Mouse (Mus musculus) C2C12 (cell line): ENCODE measurements around the gene Psma1. TPM values are rescaled to one million over a fixed set of nuclear protein-coding genes. Genes with fewer than 3 reads are reported as not detected.

ENCODE experiments used
- H3K27me3 ChIP-seq: one replicate; pipeline ENCODE4 v1.6.1; 2011; ENCODE audit not compliant: control insufficient read depth, insufficient read depth, insufficient read length
- H3K36me3 ChIP-seq: one replicate; pipeline ENCODE4 v1.6.1; 2011; ENCODE audit not compliant: control insufficient read depth, insufficient read depth
- H3K4me3 ChIP-seq: one replicate; pipeline ENCODE4 v1.5.1; 2011; ENCODE audit warnings: mild to moderate bottlenecking, control low read depth; ENCODE audit not compliant: poor library complexity, insufficient read depth, severe bottlenecking
- H3K79me2 ChIP-seq: one replicate; pipeline ENCODE4 v1.6.1; 2011; ENCODE audit not compliant: control insufficient read depth, insufficient read depth
- H3K79me3 ChIP-seq: one replicate; pipeline ENCODE4 v1.6.1; 2011; ENCODE audit warnings: low read depth, control low read depth
- H3ac ChIP-seq: one replicate; pipeline ENCODE3; 2011; ENCODE audit warnings: low read depth; ENCODE audit not compliant: control insufficient read depth, insufficient read length
- CEBPB ChIP-seq: IDR thresholded peaks from one replicate; pipeline ENCODE4 v1.6.1; 2011; ENCODE audit warnings: low read depth, mild to moderate bottlenecking, control low read depth, moderate library complexity
- CTCF ChIP-seq: IDR thresholded peaks from one replicate; pipeline ENCODE4 v1.5.1; 2011; ENCODE audit not compliant: control insufficient read depth, insufficient read depth, insufficient read length
- FOSL1 ChIP-seq: IDR thresholded peaks from one replicate; pipeline ENCODE4 v1.8.0; 2011; ENCODE audit warnings: mild to moderate bottlenecking, low read length; ENCODE audit not compliant: poor library complexity, insufficient read depth, severe bottlenecking
- MAX ChIP-seq: IDR thresholded peaks from one replicate; pipeline ENCODE4 v1.6.1; 2011; ENCODE audit warnings: mild to moderate bottlenecking, control low read depth
- MYOD1 ChIP-seq: IDR thresholded peaks from one replicate; pipeline ENCODE4 v1.6.1; 2011; ENCODE audit warnings: low read depth; ENCODE audit not compliant: control insufficient read depth, insufficient read length
- MYOG ChIP-seq: IDR thresholded peaks from one replicate; pipeline ENCODE4 v1.6.1; 2011; ENCODE audit not compliant: control insufficient read depth, insufficient read length; ENCODE audit errors: extremely low read depth
- USF1 ChIP-seq: IDR thresholded peaks from one replicate; pipeline ENCODE4 v1.6.1; 2011; ENCODE audit warnings: low read depth, mild to moderate bottlenecking, control low read depth, moderate library complexity
- polyA plus RNA-seq: library from polyadenylated mRNA; unstranded; fragments of >200 nt; fragmentation: generic; extraction: Trizol; gene quantifications from one replicate; pipeline ENCODE4 v1.2.1, GENCODE M21; 2012; ENCODE audit warnings: missing spikeins

Psma1 gene
- polyA plus RNA-seq, 1 experiment, result 163 TPM

DNA sequence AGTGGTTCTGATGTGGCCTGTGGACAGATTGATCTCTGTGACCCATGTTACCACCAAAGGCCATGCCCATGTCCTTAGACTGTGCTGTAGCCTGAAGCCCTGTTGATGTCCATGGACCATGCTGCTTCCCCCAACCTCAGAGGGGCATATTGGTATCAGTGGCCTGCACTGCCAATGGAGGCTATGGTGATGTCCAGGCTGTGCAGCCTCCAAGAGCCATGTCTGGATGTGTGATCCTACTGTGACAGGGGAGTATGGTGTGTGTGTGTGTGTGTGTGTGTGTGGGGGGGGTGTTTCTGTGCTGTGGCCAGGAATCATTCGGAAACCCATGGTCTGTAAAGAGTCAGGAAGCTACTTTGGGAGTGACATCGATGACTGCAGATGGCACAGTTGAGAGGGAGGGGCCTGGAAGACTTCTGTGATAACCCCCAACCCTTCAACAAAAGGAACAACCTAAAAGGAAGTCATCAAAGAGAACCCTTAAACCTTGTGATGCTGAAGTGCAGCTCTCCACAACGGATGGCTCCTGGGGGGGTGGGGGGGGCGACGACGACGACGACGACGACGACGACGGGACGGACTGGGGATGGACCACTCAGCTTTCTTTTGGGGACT, 8.5 kb upstream of the Psma1 start:
- no peak for TF ChIP-seq MAX
- TF ChIP-seq USF1, result no peak
- TF ChIP-seq CTCF, result no peak
- TF ChIP-seq MYOD1, result no peak
- TF ChIP-seq FOSL1, result no peak
- no peak for TF ChIP-seq MYOG
- TF ChIP-seq CEBPB, result no peak
- no peaks in the 10 kb centered on the region for H3K79me3 ChIP-seq

DNA sequence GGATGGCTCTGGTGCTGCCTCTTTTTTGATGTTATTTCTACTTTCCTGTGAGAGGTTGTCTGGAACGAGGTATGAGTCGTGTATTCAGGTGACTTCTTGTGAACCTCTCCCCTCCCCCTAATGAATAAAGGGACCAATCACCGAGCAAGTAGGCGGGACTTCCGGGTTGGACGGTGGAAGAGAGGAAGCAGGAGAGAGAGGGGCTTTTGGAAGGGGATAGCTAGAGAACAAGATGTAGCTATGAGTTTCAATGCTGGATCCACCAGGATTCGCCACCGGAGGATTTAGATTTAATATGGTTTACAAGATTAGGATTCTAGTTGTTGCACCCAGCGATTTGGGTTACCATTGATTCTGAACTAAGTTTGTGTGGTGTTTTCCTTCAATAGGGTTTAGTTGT, 7.1 kb upstream of the Psma1 start:
- no peaks in the 10 kb centered on the region for H3K36me3 ChIP-seq
- H3K79me2 ChIP-seq, result no peaks in the 10 kb centered on the region
- no peak overlapping the region for H3K4me3 ChIP-seq
- no peaks in the 10 kb centered on the region for H3K79me3 ChIP-seq
- no peaks in the 10 kb centered on the region for H3K27me3 ChIP-seq
- H3ac ChIP-seq, result no peak overlapping the region
- TF ChIP-seq MYOG, result no peak
- no peak for TF ChIP-seq CTCF
- TF ChIP-seq MAX, result no peak
- TF ChIP-seq CEBPB, result no peak
- no peak for TF ChIP-seq FOSL1
- no peak for TF ChIP-seq MYOD1
- no peak for TF ChIP-seq USF1

More for the DNA sequence above, 8.5 kb upstream of the Psma1 start:
- Histone ChIP-seq H3K27me3 (no peaks in the 10 kb centered on the region), H3K4me3 (no peak overlapping the region), H3K79me2 (no peaks in the 10 kb centered on the region), H3K36me3 (no peaks in the 10 kb centered on the region), H3ac (no peak overlapping the region)

DNA sequence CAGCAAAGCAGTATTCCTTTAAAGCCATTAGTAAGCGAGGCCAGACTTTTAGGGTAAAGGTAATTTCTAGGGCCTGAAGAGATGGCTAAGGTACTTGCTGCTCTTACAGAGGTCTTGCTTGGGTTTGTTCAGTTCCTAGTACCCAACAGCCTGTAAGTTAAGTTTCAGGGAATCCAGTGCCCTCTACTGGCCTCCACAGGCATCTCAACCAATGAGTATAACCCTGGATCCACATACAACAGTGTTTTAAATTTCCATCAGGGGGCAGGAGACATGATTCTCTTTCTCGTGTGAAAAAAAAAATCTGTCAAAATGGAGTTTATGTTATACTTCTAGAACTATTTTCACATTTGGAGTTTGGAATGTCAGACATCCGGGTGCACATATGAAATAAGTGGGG, 5.8 kb upstream of the Psma1 start:
- H3K4me3 ChIP-seq, result no peak overlapping the region
- TF ChIP-seq MAX, result no peak
- no peak for TF ChIP-seq MYOG
- no peak for TF ChIP-seq USF1
- TF ChIP-seq MYOD1, result no peak
- TF ChIP-seq FOSL1, result no peak
- TF ChIP-seq CEBPB, result no peak
- no peak for TF ChIP-seq CTCF
- H3ac ChIP-seq, result no peak overlapping the region

DNA sequence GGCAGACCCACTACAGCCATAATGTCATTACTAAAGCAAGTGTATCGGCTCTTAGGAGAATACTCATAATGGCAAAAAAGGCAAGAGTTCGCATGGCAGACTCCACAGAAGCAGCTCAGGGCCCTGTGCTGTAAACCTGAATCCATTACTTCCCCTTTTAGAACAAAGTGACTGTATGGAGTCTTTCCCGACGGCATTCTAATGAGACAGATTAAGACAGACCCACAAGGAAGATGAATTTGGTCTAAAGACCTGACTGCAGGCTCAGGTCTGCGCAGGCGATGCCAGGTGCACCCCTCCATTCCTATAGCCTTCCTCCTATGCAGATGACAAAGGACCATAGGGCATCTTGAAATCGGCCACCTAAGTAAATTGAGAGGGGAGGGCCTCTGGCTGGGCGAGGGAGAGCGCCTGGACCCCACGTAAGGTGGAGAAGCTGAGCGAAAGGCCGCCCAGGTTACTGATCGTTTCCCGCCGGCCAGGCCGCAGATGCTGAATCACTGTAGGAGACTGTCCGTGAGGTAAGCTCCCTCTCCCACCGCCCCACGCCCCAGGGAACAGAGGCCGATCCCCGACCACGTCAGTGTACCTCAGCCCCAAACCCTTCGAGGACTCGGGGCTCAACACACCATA, 430 bp downstream of the Psma1 start:
- Histone ChIP-seq H3K27me3 (no peaks in the 10 kb centered on the region), H3K4me3 (peak overlapping the region; percentile 71), H3K79me2 (peaks cover 35% of the 10 kb centered on the region), H3K79me3 (peaks cover 26% of the 10 kb centered on the region), H3K36me3 (peaks cover 32% of the 10 kb centered on the region), H3ac (peak overlapping the region; percentile 79)
- no peak for TF ChIP-seq MYOD1
- no peak for TF ChIP-seq CTCF
- TF ChIP-seq FOSL1, result no peak
- no peak for TF ChIP-seq MAX
- TF ChIP-seq CEBPB, result no peak
- no peak for TF ChIP-seq USF1
- TF ChIP-seq MYOG, result no peak

More for the DNA sequence above, 5.8 kb upstream of the Psma1 start:
- H3K27me3 ChIP-seq, result no peaks in the 10 kb centered on the region
- no peaks in the 10 kb centered on the region for H3K36me3 ChIP-seq
- H3K79me2 ChIP-seq, result no peaks in the 10 kb centered on the region
- H3K79me3 ChIP-seq, result no peaks in the 10 kb centered on the region

DNA sequence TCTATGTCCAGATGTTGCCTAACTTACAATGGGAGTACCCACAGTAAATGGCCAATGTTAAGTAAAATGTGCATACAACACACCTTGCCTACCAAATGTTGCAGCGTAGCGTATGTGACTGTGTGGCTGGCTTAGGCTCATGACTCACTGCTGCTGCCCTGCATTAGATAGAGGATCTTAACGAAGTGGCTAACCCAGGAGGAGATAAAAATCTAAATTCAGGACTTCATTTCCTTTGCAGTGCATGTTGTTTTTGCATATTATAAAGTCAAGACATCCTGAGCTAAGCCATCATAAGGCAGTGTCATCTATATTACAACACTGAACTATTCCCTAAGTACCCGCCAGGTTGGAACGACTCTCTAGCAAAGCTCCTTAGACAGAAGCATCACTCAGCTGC, 7.5 kb downstream of the Psma1 start:
- TF ChIP-seq MAX (no peak), MYOG (no peak), MYOD1 (no peak)
- no peak overlapping the region for H3K4me3 ChIP-seq
- no peaks in the 10 kb centered on the region for H3K27me3 ChIP-seq
- peaks cover 96% of the 10 kb centered on the region for H3K36me3 ChIP-seq
- H3K79me3 ChIP-seq, result peaks cover 5% of the 10 kb centered on the region
- H3ac ChIP-seq, result no peak overlapping the region
- H3K79me2 ChIP-seq, result peaks cover 10% of the 10 kb centered on the region
